Mouse (Mus musculus) liver, embryonic 14.5 days (tissue): ENCODE data around the gene Ptpn20. TPM values are rescaled to one million over a fixed set of nuclear protein-coding genes. Genes with fewer than 3 reads are reported as not detected.

ENCODE experiments used
- ATAC-seq: fragments of 200-750 bp; cut with Nextera tagmentation; 2 replicates; pipeline ENCODE4 v1.8.0; 2017; ENCODE audit warnings: moderate number of reproducible peaks, mild to moderate bottlenecking, moderate library complexity; ENCODE audit not compliant: insufficient read depth
- DNase-seq, 3 experiments: peaks; one replicate each; pipeline ENCODE4 v3.0.0-alpha.2; 2012 to 2013; ENCODE audit warnings: low read depth in 3 of 3, low spot score in 3 of 3
- H3K27ac ChIP-seq: fragments of 300-500 bp; sonication (generic); 2 replicates; pipeline ENCODE4 v1.5.1; 2014; ENCODE audit warnings: moderate library complexity, mild to moderate bottlenecking, control low read depth, inconsistent platforms
- H3K27me3 ChIP-seq: fragments of 300-500 bp; sonication (generic); 2 replicates; pipeline ENCODE4 v1.6.1; 2014; ENCODE audit warnings: mild to moderate bottlenecking, low read length, moderate library complexity; ENCODE audit not compliant: control insufficient read depth, insufficient read depth
- H3K36me3 ChIP-seq: fragments of 300-500 bp; sonication (generic); replicated peaks from 2 replicates; pipeline ENCODE4 v1.6.1; 2014; ENCODE audit warnings: low read depth; ENCODE audit not compliant: control insufficient read depth, insufficient read depth
- H3K4me1 ChIP-seq, 2 experiments: fragments of 200-500 bp in 1 of 2; fragments of 300-500 bp in 1 of 2; sonication (generic) in 1 of 2; replicated peaks; 2 replicates each; pipeline ENCODE4 v1.6.1; 2012 to 2014; ENCODE audit warnings: antibody characterized with exemption in 1 of 2, inconsistent platforms in 1 of 2, low read length in 1 of 2; ENCODE audit not compliant: control insufficient read depth in 2 of 2, insufficient read depth in 2 of 2
- H3K4me2 ChIP-seq: fragments of 300-500 bp; sonication (generic); 2 replicates; pipeline ENCODE4 v1.6.1; 2014; ENCODE audit warnings: low read depth, mild to moderate bottlenecking, control low read depth, moderate library complexity
- H3K4me3 ChIP-seq, 2 experiments: fragments of 200-500 bp in 1 of 2; fragments of 300-500 bp in 1 of 2; sonication (generic) in 1 of 2; 2 replicates each; pipeline ENCODE4 v1.5.1; 2012 to 2014; ENCODE audit warnings: low read depth in 2 of 2, low read length in 2 of 2, mild to moderate bottlenecking in 2 of 2, control low read depth in 1 of 2, inconsistent platforms in 1 of 2, moderate library complexity in 1 of 2; ENCODE audit not compliant: insufficient read depth in 1 of 2
- H3K9ac ChIP-seq: fragments of 300-500 bp; sonication (generic); replicated peaks from 2 replicates; pipeline ENCODE4 v1.6.1; 2014; ENCODE audit warnings: mild to moderate bottlenecking, control low read depth, moderate library complexity
- H3K9me3 ChIP-seq: fragments of 300-500 bp; sonication (generic); 2 replicates; pipeline ENCODE4 v1.6.1; 2016; ENCODE audit warnings: low read length, mixed read lengths; ENCODE audit not compliant: control insufficient read depth
- CTCF ChIP-seq: IDR thresholded peaks from 2 replicates; pipeline ENCODE4 v1.5.1; 2016; ENCODE audit warnings: antibody characterized with exemption, low read depth, control low read depth
- EP300 ChIP-seq: IDR thresholded peaks from 2 replicates; pipeline ENCODE4 v1.6.1; 2016; ENCODE audit warnings: antibody characterized with exemption, low read depth
- WGBS: fragments of 180-500 bp; shearing (Covaris S2); extraction: QIAGEN DNeasy Blood & Tissue Kit; methylation state at CpG from one replicate; pipeline ENCODE4 v1.1.7; 2014; ENCODE audit not compliant: insufficient replicate concordance; 5-methylcytosine and 5-hydroxymethylcytosine counted together
- polyA plus RNA-seq, 2 experiments: library from polyadenylated mRNA; depleted of rRNA in 1 of 2; stranded (reverse) in 1 of 2; unstranded in 1 of 2; fragments of >200 nt; fragmentation: Nextera tagmentation in 1 of 2; extraction: Ambion mirVana in 1 of 2; gene quantifications; 2 replicates each; pipeline versions ENCODE4 v1.2.1 to v1.2.3; 2012 to 2014

The Ptpn20 gene
- polyA plus RNA-seq, 2 experiments = 0.06 TPM

DNA sequence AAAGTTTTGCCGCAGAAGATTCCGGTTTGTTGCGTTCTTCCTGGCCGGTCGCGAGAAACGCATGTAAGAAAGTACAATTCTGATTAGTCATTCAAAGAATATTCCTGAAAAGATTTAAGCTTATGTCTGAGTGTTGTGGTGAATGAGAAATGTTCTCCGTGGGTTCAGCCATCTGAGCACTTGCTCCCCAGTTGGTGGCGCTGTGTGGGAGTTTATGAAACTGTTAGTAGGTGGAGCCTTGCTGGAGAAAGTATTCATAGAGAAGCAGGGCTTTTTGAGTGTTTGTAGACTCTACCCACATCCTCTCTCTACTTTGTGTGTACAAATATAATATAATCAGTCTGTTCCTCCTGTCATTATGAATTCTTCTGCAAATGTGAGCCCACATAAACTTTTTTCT is 61.7 kb downstream of the Ptpn20 start:
- Histone ChIP-seq H3K9me3 (no peaks in the 10 kb centered on the region), H3K9ac (no peak overlapping the region), H3K4me1 (no peaks in the 10 kb centered on the region), H3K36me3 (no peaks in the 10 kb centered on the region), H3K27ac (no peak overlapping the region), H3K27me3 (no peaks in the 10 kb centered on the region), H3K4me2 (no peak overlapping the region), H3K4me3 (no peak overlapping the region)
- no peak for ATAC-seq
- no peak for DNase-seq
- TF ChIP-seq EP300 = no peak
- TF ChIP-seq CTCF = no peak
- WGBS = 85% methylated on average over 9 of the region's 9 CpGs

DNA sequence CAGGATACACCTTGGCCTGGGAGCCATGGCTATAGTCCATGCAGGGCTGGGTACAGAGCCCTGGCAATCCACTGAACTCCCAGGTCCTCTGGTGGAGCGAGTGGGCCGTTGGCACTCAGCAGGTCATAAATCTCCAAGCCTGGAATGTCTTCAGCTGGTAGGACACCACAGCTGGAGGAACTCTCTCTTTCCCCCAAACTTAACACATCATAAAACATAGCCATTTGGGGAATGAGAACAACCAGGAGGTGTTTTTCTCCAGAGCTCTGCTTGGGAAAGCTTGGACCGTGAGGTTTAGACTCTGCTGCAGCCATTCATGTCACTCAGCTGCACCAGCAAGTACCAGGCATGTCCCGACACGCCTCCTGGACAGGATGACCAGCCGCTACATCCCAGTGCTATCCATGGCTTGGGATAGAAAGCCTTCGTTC is 68.5 kb downstream of the Ptpn20 start:
- DNase-seq (no peak), ATAC-seq (no peak)
- Histone ChIP-seq H3K9ac (no peak overlapping the region), H3K27ac (no peak overlapping the region), H3K27me3 (no peaks in the 10 kb centered on the region), H3K4me3 (no peak overlapping the region), H3K4me1 (no peaks in the 10 kb centered on the region), H3K36me3 (no peaks in the 10 kb centered on the region), H3K9me3 (no peaks in the 10 kb centered on the region), H3K4me2 (no peak overlapping the region)
- 49% methylated on average over 7 of the region's 7 CpGs for WGBS
- TF ChIP-seq EP300 (no peak), CTCF (no peak)

GRCm38 (mm10) chr14:33658331-33658730 is 69.3 kb downstream of the Ptpn20 start:
- Histone ChIP-seq H3K4me3 (no peak overlapping the region), H3K9me3 (no peaks in the 10 kb centered on the region), H3K27ac (no peak overlapping the region), H3K4me1 (no peaks in the 10 kb centered on the region), H3K4me2 (no peak overlapping the region), H3K27me3 (no peaks in the 10 kb centered on the region), H3K9ac (no peak overlapping the region), H3K36me3 (no peaks in the 10 kb centered on the region)
- TF ChIP-seq CTCF = no peak
- no peak for TF ChIP-seq EP300
- ATAC-seq (no peak), DNase-seq (no peak)
- 41% methylated on average over 2 of the region's 2 CpGs for WGBS

- DNase-seq (no peak), ATAC-seq (no peak)
- H3K4me3 ChIP-seq = no peak overlapping the region
- no peak overlapping the region for H3K27ac ChIP-seq
- WGBS = 34% methylated on average over 9 of the region's 9 CpGs
- no peaks in the 10 kb centered on the region for H3K36me3 ChIP-seq
- H3K9ac ChIP-seq = no peak overlapping the region
- TF ChIP-seq EP300 = no peak
- TF ChIP-seq CTCF = no peak
- H3K4me1 ChIP-seq = no peaks in the 10 kb centered on the region
- no peak overlapping the region for H3K4me2 ChIP-seq
- H3K9me3 ChIP-seq = no peaks in the 10 kb centered on the region
- H3K27me3 ChIP-seq = no peaks in the 10 kb centered on the region
Observed at GRCm38 (mm10) chr14:33662080-33662479, 73.1 kb downstream of the Ptpn20 start.

DNA sequence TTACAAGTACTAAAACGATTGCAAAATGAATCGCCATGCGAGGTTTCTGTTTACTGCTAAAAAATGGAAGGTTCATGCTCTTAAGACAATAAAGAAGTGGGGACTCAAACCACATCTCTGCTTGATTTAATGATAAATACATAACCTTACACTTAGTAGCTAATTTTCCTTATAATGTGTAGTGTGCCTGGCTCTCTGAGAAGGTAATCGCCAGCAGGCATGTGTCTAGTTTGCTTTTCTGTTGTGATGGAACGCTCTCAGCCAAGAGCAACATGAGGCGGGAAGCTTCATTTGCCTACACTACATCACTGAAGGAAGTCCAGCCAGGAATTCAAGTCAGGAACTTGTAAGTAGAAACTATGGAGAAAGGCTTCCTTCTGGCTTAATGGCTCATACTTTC is 77.3 kb downstream of the Ptpn20 start:
- ATAC-seq (no peak), DNase-seq (no peak)
- H3K9me3 ChIP-seq = no peaks in the 10 kb centered on the region
- H3K9ac ChIP-seq = no peak overlapping the region
- H3K36me3 ChIP-seq = no peaks in the 10 kb centered on the region
- no peak overlapping the region for H3K4me2 ChIP-seq
- 75% methylated on average over 6 of the region's 6 CpGs for WGBS
- no peak overlapping the region for H3K27ac ChIP-seq
- no peak overlapping the region for H3K4me3 ChIP-seq
- no peaks in the 10 kb centered on the region for H3K4me1 ChIP-seq
- TF ChIP-seq CTCF = no peak
- no peak for TF ChIP-seq EP300
- no peaks in the 10 kb centered on the region for H3K27me3 ChIP-seq
